Mouse (Mus musculus): ENCODE data around the gene Serpinb6d. TPM values are rescaled to one million over a fixed set of nuclear protein-coding genes. Genes with fewer than 3 reads are reported as not detected.

Serpinb6d gene
- total RNA-seq (2021): not detected
- long read RNA-seq, experiment 1: 0 reads
- long read RNA-seq, experiment 2: 0 reads

- DNase-seq (ENCODE audit: low spot score): no peak
These were observed at the start of gene Serpinb6d for GRCm38 (mm10) chr13:33661105-33661504. TSS of gene Serpinb6d (plus strand) at chr13:33661405.

GRCm38 (mm10) chr13:33622921-33623320 is 38.3 kb upstream of the Serpinb6d start:
- no peak for DNase-seq (ENCODE audit: low spot score)

GRCm38 (mm10) chr13:33642540-33642939 is 18.7 kb upstream of the Serpinb6d start:
- DNase-seq (ENCODE audit: low spot score): no peak

- DNase-seq (ENCODE audit: low spot score): no peak
These were observed 1.3 kb downstream of the Serpinb6d start for GRCm38 (mm10) chr13:33662550-33662949.

- no peak for DNase-seq (ENCODE audit: low spot score)
These were observed 59.1 kb downstream of the Serpinb6d start for GRCm38 (mm10) chr13:33720296-33720695.

Other genes starting within 250 kb of the Serpinb6d start
- gene Serpinb9g, start 176.6 kb upstream of the Serpinb6d start, total RNA-seq (2021): not detected
- not detected for gene Serpinb6e, start 182.0 kb downstream of the Serpinb6d start, total RNA-seq (2021)
- under 1 TPM in 1 of 2 experiments, not detected in 1; 0.52 TPM for gene Serpinb6c, start 244.3 kb downstream of the Serpinb6d start, total RNA-seq (2021)

Data from gastrocnemius, adult 18-20 months (tissue).